Mouse (Mus musculus) gastrocnemius, postnatal 10 days (tissue): ENCODE data around the gene Myo15b. TPM values are rescaled to one million over a fixed set of nuclear protein-coding genes. Genes with fewer than 3 reads are reported as not detected.

Experiments
- total RNA-seq, 2 experiments: library from RNA; stranded (reverse); gene quantifications; 2 replicates each; pipeline ENCODE4 v1.2.3; 2021

The Myo15b gene
- total RNA-seq, 2 experiments from 2014 or later = not detected

Other genes starting within 250 kb of the Myo15b start
- gene Mif4gd, start 245.4 kb upstream of the Myo15b start, total RNA-seq = 10 to 100 TPM; 38.3 to 38.7 TPM
- 10 to 100 TPM; 39.7 to 40.0 TPM for gene Slc25a19, start 230.1 kb upstream of the Myo15b start, total RNA-seq
- 10 to 100 TPM; 93.7 to 95.9 TPM for gene Grb2, start 149.8 kb upstream of the Myo15b start, total RNA-seq
- gene Tmem94, start 93.0 kb upstream of the Myo15b start, total RNA-seq = 10 to 100 TPM; 55.6 to 60.0 TPM
- gene Caskin2, start 44.8 kb upstream of the Myo15b start, total RNA-seq = 10 to 100 TPM; 16.8 to 22.7 TPM
- gene Tsen54, start 43.7 kb upstream of the Myo15b start, total RNA-seq = 10 to 100 TPM; 10.3 to 11.1 TPM
- gene Llgl2, start 34.4 kb upstream of the Myo15b start, total RNA-seq = 10 to 100 TPM; 16.5 to 17.4 TPM
- 1 to 10 TPM; 3.6 to 4.1 TPM for gene Smim5, start 41.6 kb downstream of the Myo15b start, total RNA-seq
- not detected for gene Smim6, start 53.6 kb downstream of the Myo15b start, total RNA-seq
- gene Sap30bp, start 74.9 kb downstream of the Myo15b start, total RNA-seq = 10 to 100 TPM; 16.6 to 24.5 TPM
- gene Recql5, start 75.1 kb downstream of the Myo15b start, total RNA-seq = 1 to 10 TPM; 5.4 to 9.1 TPM
- 1 to 10 TPM; 4.6 to 4.9 TPM for gene Itgb4, start 116.3 kb downstream of the Myo15b start, total RNA-seq
- 10 to 100 TPM; 14.8 to 19.2 TPM for gene Galk1, start 154.3 kb downstream of the Myo15b start, total RNA-seq
- gene H3f3b, start 169.6 kb downstream of the Myo15b start, total RNA-seq = 100 to 1,000 TPM; 252 TPM
- 10 to 100 TPM; 13.6 to 15.8 TPM for gene Unk, start 171.9 kb downstream of the Myo15b start, total RNA-seq
- under 1 TPM; 0.45 TPM for gene Unc13d, start 219.6 kb downstream of the Myo15b start, total RNA-seq
- 10 to 100 TPM; 64.8 to 66.8 TPM for gene Wbp2, start 228.6 kb downstream of the Myo15b start, total RNA-seq